Mouse (Mus musculus) layer of hippocampus, postnatal 14 days (tissue): ENCODE results near the gene Scpep1. TPM values are rescaled to one million over a fixed set of nuclear protein-coding genes. Genes with fewer than 3 reads are reported as not detected.

Experiments
- DNase-seq, 2 experiments: peaks; one replicate each; pipeline ENCODE4 v3.0.0; 2021 to 2022; ENCODE audit warnings: low spot score in 2 of 2, mixed read lengths in 1 of 2
- total RNA-seq, 2 experiments: library from RNA; stranded (reverse); gene quantifications; 2 replicates each; pipeline ENCODE4 v1.2.3; 2021

The Scpep1 gene
- total RNA-seq, 2 experiments from 2014 or later: 17.0 to 17.4 TPM

- no peak for DNase-seq
Measured at GRCm38 (mm10) chr11:88884376-88885065, 70.7 kb downstream of the Scpep1 start.

GRCm38 (mm10) chr11:88878011-88878410 is 77.3 kb downstream of the Scpep1 start:
- no peak for DNase-seq

Other genes with a start within 250 kb of the Scpep1 start
- gene Msi2, start 237.0 kb downstream of the Scpep1 start, total RNA-seq: 100 to 1,000 TPM; 116 to 121 TPM
- 10 to 100 TPM; 38.9 to 39.8 TPM for gene Akap1, start 90.9 kb downstream of the Scpep1 start, total RNA-seq
- not detected for gene Elobl, start 11.5 kb upstream of the Scpep1 start, total RNA-seq
- 10 to 100 TPM; 16.3 to 19.5 TPM for gene Coil, start 14.8 kb upstream of the Scpep1 start, total RNA-seq
- gene Trim25, start 43.9 kb upstream of the Scpep1 start, total RNA-seq: 1 to 10 TPM; 4.0 to 5.2 TPM
- 10 to 100 TPM; 36.7 to 39.5 TPM for gene Dgke, start 111.4 kb upstream of the Scpep1 start, total RNA-seq
- gene Gm525, start 118.4 kb upstream of the Scpep1 start, total RNA-seq: not detected